Mouse (Mus musculus): ENCODE measurements at regions not wholly inside any gene's neighbourhood (a gene's known extent, or its start where the extent isn't known, plus 50 kb on each side); places are given as distances from the start of the nearest gene placed in this dataset.

DNA sequence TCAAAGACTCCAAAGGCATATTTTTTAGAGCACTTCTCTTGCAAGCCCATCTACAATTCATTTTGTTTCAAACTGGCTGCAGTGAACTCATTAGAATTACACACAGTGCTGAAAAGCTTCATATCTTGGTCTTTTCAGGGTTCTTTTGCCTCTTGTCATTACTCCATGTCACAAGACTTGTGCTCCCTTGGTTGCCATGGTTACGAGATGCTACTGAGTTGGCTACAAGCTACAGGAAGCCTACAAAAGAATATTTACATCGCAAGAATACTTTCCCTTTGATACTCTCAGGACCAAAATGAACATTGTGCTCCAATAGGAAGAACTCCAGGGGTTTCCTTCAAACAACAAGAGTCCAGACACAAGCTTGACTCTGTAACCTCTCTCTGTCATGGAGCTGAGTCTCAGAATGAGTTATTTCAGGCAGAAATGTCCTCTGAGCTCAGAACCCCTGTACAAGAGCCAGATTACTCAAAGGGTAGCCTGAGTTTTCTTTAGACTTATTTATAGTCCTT, 545.2 kb upstream of the Adamts9 start:
- TF ChIP-seq POLR2A (IDR thresholded peaks at IDR 0.05; ENCODE audit: borderline replicate concordance, insufficient read depth, low read length) (no peak), CTCF (IDR thresholded peaks at IDR 0.05; ENCODE audit: borderline replicate concordance, insufficient read depth, low read depth, low read length) (no peak)

All from cerebellum, adult 2 months (tissue).